Mouse (Mus musculus) heart, embryonic 11.5 days (tissue): Measurements from ENCODE around the gene Azin2. TPM values are rescaled to one million over a fixed set of nuclear protein-coding genes. Genes with fewer than 3 reads are reported as not detected.

ENCODE experiments used
- ATAC-seq: fragments of 200-750 bp; cut with Nextera tagmentation; replicated peaks from 2 replicates; pipeline ENCODE4 v1.8.0; 2017; ENCODE audit warnings: moderate library complexity; ENCODE audit not compliant: insufficient number of reproducible peaks, low FRiP score, low TSS enrichment
- H3K27ac ChIP-seq: fragments of 300-500 bp; sonication (generic); 2 replicates; pipeline ENCODE4 v1.5.1; 2014; ENCODE audit warnings: mild to moderate bottlenecking, low read depth, low read length
- H3K27me3 ChIP-seq: fragments of 300-500 bp; sonication (generic); 2 replicates; pipeline ENCODE4 v1.6.1; 2014; ENCODE audit warnings: mild to moderate bottlenecking, low read length, mixed read lengths; ENCODE audit not compliant: control insufficient read depth, insufficient read depth
- H3K36me3 ChIP-seq: fragments of 300-500 bp; sonication (generic); 2 replicates; pipeline ENCODE4 v1.6.1; 2014; ENCODE audit warnings: mild to moderate bottlenecking, low read length, moderate library complexity, mixed read lengths; ENCODE audit not compliant: control insufficient read depth, insufficient read depth
- H3K4me1 ChIP-seq: fragments of 300-500 bp; sonication (generic); 2 replicates; pipeline ENCODE4 v1.6.1; 2014; ENCODE audit warnings: low read length; ENCODE audit not compliant: control insufficient read depth, insufficient read depth
- H3K4me2 ChIP-seq: fragments of 300-500 bp; sonication (generic); 2 replicates; pipeline ENCODE4 v1.6.1; 2014; ENCODE audit warnings: mild to moderate bottlenecking, moderate library complexity
- H3K4me3 ChIP-seq: fragments of 300-500 bp; sonication (generic); 2 replicates; pipeline ENCODE4 v1.5.1; 2014; ENCODE audit warnings: low read depth, low read length
- H3K9ac ChIP-seq: fragments of 300-500 bp; sonication (generic); 2 replicates; pipeline ENCODE4 v1.6.1; 2014; ENCODE audit warnings: mild to moderate bottlenecking, low read depth, low read length, moderate library complexity
- H3K9me3 ChIP-seq: fragments of 300-500 bp; sonication (generic); replicated peaks from 2 replicates; pipeline ENCODE4 v1.6.1; 2016; ENCODE audit warnings: low read length; ENCODE audit not compliant: control insufficient read depth
- WGBS: fragments of 180-500 bp; shearing (Covaris S2); extraction: QIAGEN DNeasy Blood & Tissue Kit; methylation state at CpG from one replicate; pipeline ENCODE4 v1.1.7; 2014; ENCODE audit not compliant: insufficient replicate concordance; 5-methylcytosine and 5-hydroxymethylcytosine counted together
- polyA plus RNA-seq: library from polyadenylated mRNA; unstranded; fragments of >200 nt; fragmentation: Nextera tagmentation; extraction: Ambion mirVana; gene quantifications from 2 replicates; pipeline ENCODE4 v1.2.1, GENCODE M21; 2014

The Azin2 gene
- polyA plus RNA-seq, 1 experiment from 2014 or later: 4.1 TPM

DNA sequence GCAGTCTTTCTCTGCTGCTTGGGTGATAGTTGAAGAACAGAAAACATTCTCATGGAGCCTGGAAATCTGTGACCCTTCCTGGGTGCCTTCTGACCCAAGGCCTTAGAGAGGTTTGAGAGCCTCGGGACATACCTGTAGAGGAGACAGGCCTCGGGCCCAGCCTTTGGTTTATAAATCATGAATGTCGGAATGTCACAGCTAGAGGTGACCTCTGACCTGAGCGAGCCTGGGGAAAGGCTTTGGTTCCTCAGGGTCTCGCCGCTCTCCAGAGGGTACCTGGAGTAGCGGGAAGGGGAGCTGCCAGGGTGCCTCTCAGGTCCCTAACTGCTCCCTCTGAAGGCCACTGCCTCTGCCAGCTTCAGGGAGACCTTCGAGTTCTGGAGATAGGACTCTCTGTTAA is 57.0 kb downstream of the Azin2 start:
- Histone ChIP-seq H3K9me3 (no peaks in the 10 kb centered on the region), H3K36me3 (no peaks in the 10 kb centered on the region; the same call in 1 of the 2 replicates), H3K4me2 (no peak overlapping the region), H3K27me3 (no peaks in the 10 kb centered on the region), H3K27ac (no peak overlapping the region), H3K4me1 (peaks cover 15% of the 10 kb centered on the region), H3K9ac (no peak overlapping the region; the same call in 1 of the 2 replicates), H3K4me3 (no peak overlapping the region)
- WGBS: 27% methylated on average over 8 of the region's 8 CpGs
- no peak for ATAC-seq

GRCm38 (mm10) chr4:128904035-128904800 is 58.0 kb downstream of the Azin2 start:
- no peaks in the 10 kb centered on the region for H3K27me3 ChIP-seq
- ATAC-seq: no peak
- peaks cover 21% of the 10 kb centered on the region for H3K4me1 ChIP-seq
- H3K9ac ChIP-seq: no peak overlapping the region
- H3K27ac ChIP-seq: no peak overlapping the region; the same call in 1 of the 2 replicates
- H3K4me2 ChIP-seq: no peak overlapping the region
- WGBS: 54% methylated on average over 8 of the region's 8 CpGs
- no peaks in the 10 kb centered on the region for H3K36me3 ChIP-seq
- no peak overlapping the region for H3K4me3 ChIP-seq
- H3K9me3 ChIP-seq: no peaks in the 10 kb centered on the region

GRCm38 (mm10) chr4:128902390-128902789 is 59.9 kb downstream of the Azin2 start:
- no peak overlapping the region for H3K9ac ChIP-seq
- WGBS: 76% methylated on average over 8 of the region's 8 CpGs
- H3K36me3 ChIP-seq: no peaks in the 10 kb centered on the region
- no peaks in the 10 kb centered on the region for H3K27me3 ChIP-seq
- no peak overlapping the region for H3K4me2 ChIP-seq
- peaks cover 36% of the 10 kb centered on the region for H3K4me1 ChIP-seq
- ATAC-seq: no peak
- H3K27ac ChIP-seq: no peak overlapping the region
- H3K4me3 ChIP-seq: no peak overlapping the region
- H3K9me3 ChIP-seq: no peaks in the 10 kb centered on the region

GRCm38 (mm10) chr4:128900484-128900883 is 61.8 kb downstream of the Azin2 start:
- Histone ChIP-seq H3K27ac (peak overlapping the region; percentile 75; the same call in 1 of the 2 replicates), H3K36me3 (no peaks in the 10 kb centered on the region), H3K9me3 (no peaks in the 10 kb centered on the region), H3K4me3 (no peak overlapping the region), H3K9ac (no peak overlapping the region), H3K4me1 (peaks cover 36% of the 10 kb centered on the region), H3K4me2 (no peak overlapping the region), H3K27me3 (no peaks in the 10 kb centered on the region)
- no peak for ATAC-seq
- WGBS: 69% methylated on average over 14 of the region's 14 CpGs

- Histone ChIP-seq H3K9me3 (no peaks in the 10 kb centered on the region), H3K4me3 (no peak overlapping the region), H3K4me2 (no peak overlapping the region), H3K36me3 (no peaks in the 10 kb centered on the region), H3K4me1 (peaks cover 27% of the 10 kb centered on the region), H3K9ac (peak overlapping the region; percentile 58), H3K27ac (peak overlapping the region; percentile 75), H3K27me3 (no peaks in the 10 kb centered on the region)
- WGBS: 6% methylated on average over 6 of the region's 6 CpGs
- ATAC-seq: peak; percentile 69; the same call in 1 of the 2 replicates
These were observed 62.9 kb downstream of the Azin2 start for GRCm38 (mm10) chr4:128899332-128899731.

DNA sequence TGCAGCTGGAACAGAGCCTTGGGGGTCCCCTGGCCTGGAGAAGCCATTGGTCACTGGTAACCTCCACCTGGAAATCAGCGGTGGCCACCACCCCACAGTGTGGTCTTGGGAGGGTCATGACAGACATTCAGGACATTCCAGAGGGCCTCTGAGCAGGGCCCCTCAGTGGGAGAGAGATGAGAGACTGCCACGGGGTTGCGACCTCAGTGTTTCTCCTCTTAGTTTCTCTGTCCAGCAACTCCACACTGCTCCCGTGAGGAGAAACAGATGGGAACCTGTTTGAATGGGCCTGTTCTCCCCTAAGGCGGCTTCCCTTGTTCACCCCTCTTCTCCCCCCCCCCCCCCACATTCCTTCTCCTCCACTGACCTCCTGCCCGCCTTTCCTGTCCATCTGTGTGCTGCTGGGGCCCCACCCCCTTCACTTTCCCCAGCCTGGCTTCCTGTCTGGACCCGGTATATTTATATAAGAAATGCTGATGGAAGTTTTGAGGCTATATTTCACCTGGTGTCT is 64.3 kb downstream of the Azin2 start:
- Histone ChIP-seq H3K4me2 (no peak overlapping the region; the same call in 1 of the 2 replicates), H3K36me3 (no peaks in the 10 kb centered on the region), H3K9me3 (no peaks in the 10 kb centered on the region), H3K4me1 (peaks cover 24% of the 10 kb centered on the region), H3K27me3 (no peaks in the 10 kb centered on the region), H3K9ac (no peak overlapping the region), H3K27ac (peak overlapping the region; percentile 75), H3K4me3 (no peak overlapping the region)
- ATAC-seq: peak; percentile 58; the same call in 1 of the 2 replicates
- WGBS: 11% methylated on average over 7 of the region's 7 CpGs

GRCm38 (mm10) chr4:128896667-128897066 is 65.6 kb downstream of the Azin2 start:
- no peak overlapping the region for H3K4me3 ChIP-seq
- H3K36me3 ChIP-seq: no peaks in the 10 kb centered on the region
- no peak for ATAC-seq
- 86% methylated on average over 10 of the region's 10 CpGs for WGBS
- H3K9me3 ChIP-seq: no peaks in the 10 kb centered on the region
- no peak overlapping the region for H3K4me2 ChIP-seq
- no peak overlapping the region for H3K27ac ChIP-seq
- H3K9ac ChIP-seq: no peak overlapping the region
- no peaks in the 10 kb centered on the region for H3K27me3 ChIP-seq
- peaks cover 24% of the 10 kb centered on the region for H3K4me1 ChIP-seq

DNA sequence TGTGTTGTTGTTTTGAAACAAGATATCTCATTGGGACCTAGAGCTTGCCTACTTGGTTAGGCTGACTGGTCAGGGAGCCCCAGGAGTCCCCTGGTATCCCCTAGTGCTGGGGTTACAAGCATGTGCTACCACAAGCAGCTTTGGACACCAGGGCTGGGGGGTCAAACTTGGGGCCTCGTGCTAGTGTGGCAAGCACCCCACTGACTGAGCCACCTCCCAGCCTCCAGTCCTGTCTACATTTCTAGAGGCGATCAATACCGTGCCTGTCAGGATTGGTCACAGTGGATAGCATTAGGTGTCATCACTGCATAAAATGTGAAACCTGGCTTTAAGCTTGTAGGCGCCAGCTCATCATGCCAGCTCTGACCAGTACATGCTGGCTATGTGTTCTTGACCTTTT is 66.4 kb downstream of the Azin2 start:
- Histone ChIP-seq H3K4me3 (no peak overlapping the region), H3K27me3 (no peaks in the 10 kb centered on the region), H3K4me1 (peaks cover 24% of the 10 kb centered on the region), H3K9me3 (no peaks in the 10 kb centered on the region), H3K4me2 (no peak overlapping the region), H3K36me3 (no peaks in the 10 kb centered on the region), H3K27ac (no peak overlapping the region), H3K9ac (no peak overlapping the region)
- WGBS: 82% methylated on average over 4 of the region's 4 CpGs
- no peak for ATAC-seq

DNA sequence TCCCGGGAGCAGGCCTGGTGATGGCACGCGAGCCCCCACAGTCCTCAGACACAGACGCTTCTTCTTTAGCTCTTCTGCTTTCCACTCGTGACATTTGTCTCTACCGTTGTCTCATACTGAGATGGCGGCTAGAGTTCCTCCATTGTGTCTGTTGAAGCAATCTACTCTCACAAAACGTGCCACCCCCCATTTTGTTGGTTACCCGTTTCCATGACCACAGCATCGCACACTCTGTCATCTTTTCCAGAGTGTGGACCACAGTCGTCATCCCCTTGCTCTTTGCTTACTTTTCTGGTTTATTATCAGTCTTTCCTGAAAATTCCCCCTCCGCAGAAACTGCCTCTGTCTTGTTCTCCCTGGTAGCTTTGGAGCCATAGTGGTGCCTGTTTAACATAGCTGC is 68.1 kb downstream of the Azin2 start:
- WGBS: 76% methylated on average over 12 of the region's 12 CpGs
- no peak overlapping the region for H3K4me3 ChIP-seq

More for the DNA sequence above, 68.1 kb downstream of the Azin2 start:
- H3K9me3 ChIP-seq: no peaks in the 10 kb centered on the region
- no peak overlapping the region for H3K4me2 ChIP-seq
- H3K4me1 ChIP-seq: peaks cover 14% of the 10 kb centered on the region
- H3K36me3 ChIP-seq: no peaks in the 10 kb centered on the region
- H3K27ac ChIP-seq: no peak overlapping the region
- no peaks in the 10 kb centered on the region for H3K27me3 ChIP-seq
- no peak for ATAC-seq
- H3K9ac ChIP-seq: no peak overlapping the region
